Mouse (Mus musculus) frontal cortex, postnatal 36 days (tissue): Measurements from ENCODE around the gene Hoxc4.

Source experiments
- DNase-seq, 2 experiments: peaks; one replicate each; pipeline ENCODE4 v3.0.0; 2022; ENCODE audit warnings: low spot score in 2 of 2

Hoxc4 gene

DNA sequence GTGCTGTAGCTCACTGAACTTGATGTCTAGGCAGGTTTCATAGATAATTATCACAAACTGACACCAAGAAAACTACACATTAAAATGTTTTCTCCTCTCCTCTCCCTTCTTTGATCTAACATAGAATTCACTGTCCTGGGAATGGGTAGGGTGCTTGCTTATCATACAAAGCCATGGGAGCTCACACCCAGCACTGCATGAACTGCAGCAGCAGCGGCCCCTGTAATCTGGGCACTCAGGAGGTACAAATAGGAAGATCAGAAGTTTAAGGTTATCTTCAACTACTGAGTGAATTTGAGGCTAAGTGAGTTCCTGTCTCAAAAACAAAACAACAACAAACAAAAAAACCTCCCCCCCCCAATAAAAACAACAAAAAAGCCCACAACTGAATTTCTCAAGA lies 66.2 kb downstream of the Hoxc4 start:
- DNase-seq, result no peak

DNA sequence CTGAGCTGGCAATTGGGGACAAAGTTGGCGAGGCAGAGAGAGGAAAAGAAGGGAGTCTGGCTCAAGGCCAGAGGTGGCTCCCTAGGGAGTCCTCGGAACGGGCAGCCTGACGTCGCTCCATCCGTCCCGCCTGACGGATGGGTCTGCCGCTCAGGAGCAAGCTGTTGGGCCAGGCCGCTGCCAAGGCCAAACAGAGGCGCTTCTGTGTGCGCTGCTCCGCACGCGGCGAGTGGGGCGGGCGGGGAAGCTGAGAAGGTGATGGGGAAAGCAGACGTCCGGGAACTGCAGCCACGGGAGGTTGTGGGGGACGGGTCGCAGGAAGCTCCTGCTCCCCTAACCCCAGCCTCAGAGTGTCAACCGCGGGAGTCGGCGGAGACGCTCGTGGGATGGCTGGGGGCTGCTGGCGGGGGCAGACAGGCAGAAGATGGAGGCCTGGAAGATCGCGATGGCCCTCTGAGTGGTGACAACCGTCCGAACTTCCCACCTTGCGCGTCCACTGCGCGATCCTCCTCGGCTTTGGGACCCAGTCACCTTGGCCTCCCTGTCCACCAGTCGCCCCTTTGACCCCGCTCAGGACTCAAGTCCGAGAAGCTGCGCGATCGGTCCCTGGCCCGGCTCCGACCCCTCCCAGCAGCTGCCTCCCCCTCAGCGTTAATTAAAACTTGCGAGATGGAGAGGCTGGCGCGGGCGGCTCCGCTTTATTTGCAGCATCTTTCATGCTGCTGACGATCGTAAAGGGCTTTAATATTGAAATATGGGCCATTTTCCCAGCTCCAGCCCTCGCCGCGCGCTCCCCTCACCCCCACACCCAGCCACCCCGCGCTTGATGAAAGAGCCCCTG lies 67.3 kb downstream of the Hoxc4 start:
- DNase-seq, result no peak
